Mouse (Mus musculus) neural tube, embryonic 12.5 days (tissue): Measurements from ENCODE around the gene Klhl3. TPM values are rescaled to one million over a fixed set of nuclear protein-coding genes. Genes with fewer than 3 reads are reported as not detected.

Experiments
- ATAC-seq: fragments of 200-750 bp; cut with Nextera tagmentation; 2 replicates; pipeline ENCODE4 v1.8.0; 2017; ENCODE audit warnings: low read depth, mild to moderate bottlenecking, moderate TSS enrichment, moderate library complexity; ENCODE audit not compliant: low FRiP score
- H3K27ac ChIP-seq: fragments of 300-500 bp; sonication (generic); 2 replicates; pipeline ENCODE4 v1.5.1; 2016
- H3K27me3 ChIP-seq: fragments of 300-500 bp; sonication (generic); replicated peaks from 2 replicates; pipeline ENCODE4 v1.6.1; 2016; ENCODE audit warnings: mild to moderate bottlenecking
- H3K36me3 ChIP-seq: fragments of 300-500 bp; sonication (generic); 2 replicates; pipeline ENCODE4 v1.6.1; 2016; ENCODE audit warnings: mild to moderate bottlenecking
- H3K4me1 ChIP-seq: fragments of 300-500 bp; sonication (generic); 2 replicates; pipeline ENCODE4 v1.6.1; 2016
- H3K4me2 ChIP-seq: fragments of 300-500 bp; sonication (generic); replicated peaks from 2 replicates; pipeline ENCODE4 v1.6.1; 2016; ENCODE audit warnings: mild to moderate bottlenecking
- H3K4me3 ChIP-seq: fragments of 300-500 bp; sonication (generic); 2 replicates; pipeline ENCODE4 v1.5.1; 2016
- H3K9ac ChIP-seq: fragments of 300-500 bp; sonication (generic); 2 replicates; pipeline ENCODE4 v1.6.1; 2016; ENCODE audit warnings: mild to moderate bottlenecking
- H3K9me3 ChIP-seq: fragments of 300-500 bp; sonication (generic); 2 replicates; pipeline ENCODE4 v1.6.1; 2016; ENCODE audit warnings: mild to moderate bottlenecking
- WGBS: fragments of 180-500 bp; shearing (Covaris S2); methylation state at CpG from one replicate; pipeline ENCODE4 v1.1.7; 2016; 5-methylcytosine and 5-hydroxymethylcytosine counted together
- polyA plus RNA-seq: library from polyadenylated mRNA; unstranded; fragments of >200 nt; fragmentation: Nextera tagmentation; extraction: Ambion mirVana; gene quantifications from 2 replicates; pipeline ENCODE4 v1.2.1, GENCODE M21; 2016

Klhl3 gene
- polyA plus RNA-seq, 1 experiment from 2014 or later, result 5.6 TPM

DNA sequence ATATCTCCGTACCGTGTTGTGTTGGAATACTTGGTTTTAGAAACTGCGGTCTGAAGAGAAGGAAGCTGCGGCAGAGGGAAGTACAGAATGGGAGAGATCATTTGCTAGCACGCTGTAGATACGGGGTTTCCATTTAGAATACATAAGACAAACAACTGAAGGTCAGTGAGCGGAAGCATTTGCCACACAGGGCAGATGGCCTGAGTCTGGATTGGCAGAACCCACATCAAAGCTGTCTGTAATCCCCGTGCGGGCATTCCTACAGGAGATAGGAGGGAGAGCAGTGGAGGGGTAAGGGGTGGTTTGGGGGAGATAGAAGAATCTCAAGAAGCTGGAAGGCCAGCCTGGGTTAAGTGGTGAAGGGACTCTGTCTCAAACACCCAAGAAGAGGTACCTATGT, 38.5 kb downstream of the Klhl3 start:
- Histone ChIP-seq H3K36me3 (no peaks in the 10 kb centered on the region), H3K4me3 (no peak overlapping the region), H3K9me3 (no peaks in the 10 kb centered on the region), H3K9ac (no peak overlapping the region), H3K27ac (no peak overlapping the region), H3K4me1 (no peaks in the 10 kb centered on the region), H3K4me2 (no peak overlapping the region), H3K27me3 (no peaks in the 10 kb centered on the region)
- ATAC-seq, result no peak
- 89% methylated on average over 9 of the region's 9 CpGs for WGBS

DNA sequence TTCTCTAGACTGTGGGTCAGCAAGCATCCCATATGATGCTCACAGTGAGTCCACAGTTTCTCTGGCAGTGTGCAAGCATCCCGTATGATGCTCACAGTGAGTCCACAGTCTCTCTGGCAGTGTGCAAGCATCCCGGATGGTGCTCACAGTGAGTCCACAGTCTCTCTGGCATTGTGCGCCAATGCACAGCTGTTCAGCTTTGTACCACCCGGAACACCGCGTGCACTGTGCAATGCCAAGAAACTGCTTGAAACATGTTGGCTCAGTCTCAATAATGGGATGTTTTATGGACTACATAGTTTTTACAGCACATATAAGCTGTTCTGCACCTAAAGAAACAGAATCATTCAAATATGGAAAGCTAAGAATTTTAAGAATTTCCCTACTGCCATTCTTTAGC, 38.9 kb downstream of the Klhl3 start:
- no peaks in the 10 kb centered on the region for H3K4me1 ChIP-seq
- no peak overlapping the region for H3K4me3 ChIP-seq
- H3K27me3 ChIP-seq, result no peaks in the 10 kb centered on the region
- WGBS, result 93% methylated on average over 6 of the region's 6 CpGs
- no peaks in the 10 kb centered on the region for H3K36me3 ChIP-seq
- no peak overlapping the region for H3K4me2 ChIP-seq
- no peak overlapping the region for H3K9ac ChIP-seq
- no peaks in the 10 kb centered on the region for H3K9me3 ChIP-seq
- ATAC-seq, result no peak
- H3K27ac ChIP-seq, result no peak overlapping the region

- Histone ChIP-seq H3K4me1 (no peaks in the 10 kb centered on the region), H3K9ac (no peak overlapping the region), H3K4me2 (no peak overlapping the region), H3K4me3 (no peak overlapping the region), H3K27ac (no peak overlapping the region), H3K27me3 (no peaks in the 10 kb centered on the region), H3K36me3 (no peaks in the 10 kb centered on the region), H3K9me3 (no peaks in the 10 kb centered on the region)
- WGBS, result 86% methylated on average over 12 of the region's 12 CpGs
- ATAC-seq, result no peak
Observed at GRCm38 (mm10) chr13:58073254-58073882, 40.0 kb downstream of the Klhl3 start.

DNA sequence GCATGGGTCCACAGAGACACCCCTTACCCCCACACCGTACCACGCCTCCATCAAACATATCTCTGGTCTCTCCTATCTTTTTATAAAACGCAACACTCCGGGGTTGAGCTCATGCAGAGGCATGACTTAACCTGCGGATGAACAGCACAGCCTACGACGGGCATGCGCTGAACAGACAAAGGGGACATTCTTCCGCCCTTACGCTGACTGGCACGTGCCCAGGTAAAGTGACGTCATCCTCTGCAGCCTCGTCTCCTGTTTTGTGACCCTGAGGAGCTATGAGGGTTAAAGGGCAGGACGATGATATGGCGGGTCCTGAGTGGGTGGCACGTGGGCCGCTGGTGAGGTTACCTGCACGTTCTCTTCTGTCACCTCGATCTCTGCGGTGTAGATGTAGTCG, 42.2 kb downstream of the Klhl3 start:
- no peaks in the 10 kb centered on the region for H3K36me3 ChIP-seq
- H3K27me3 ChIP-seq, result no peaks in the 10 kb centered on the region
- H3K9me3 ChIP-seq, result no peaks in the 10 kb centered on the region
- H3K9ac ChIP-seq, result no peak overlapping the region
- no peak overlapping the region for H3K27ac ChIP-seq
- ATAC-seq, result no peak
- H3K4me1 ChIP-seq, result peaks cover 4% of the 10 kb centered on the region; the same call in 1 of the 2 replicates
- no peak overlapping the region for H3K4me3 ChIP-seq
- H3K4me2 ChIP-seq, result no peak overlapping the region
- 91% methylated on average over 21 of the region's 21 CpGs for whole genome bisulfite sequencing

- no peak for ATAC-seq
Observed at GRCm38 (mm10) chr13:58070504-58070903, 42.9 kb downstream of the Klhl3 start.

DNA sequence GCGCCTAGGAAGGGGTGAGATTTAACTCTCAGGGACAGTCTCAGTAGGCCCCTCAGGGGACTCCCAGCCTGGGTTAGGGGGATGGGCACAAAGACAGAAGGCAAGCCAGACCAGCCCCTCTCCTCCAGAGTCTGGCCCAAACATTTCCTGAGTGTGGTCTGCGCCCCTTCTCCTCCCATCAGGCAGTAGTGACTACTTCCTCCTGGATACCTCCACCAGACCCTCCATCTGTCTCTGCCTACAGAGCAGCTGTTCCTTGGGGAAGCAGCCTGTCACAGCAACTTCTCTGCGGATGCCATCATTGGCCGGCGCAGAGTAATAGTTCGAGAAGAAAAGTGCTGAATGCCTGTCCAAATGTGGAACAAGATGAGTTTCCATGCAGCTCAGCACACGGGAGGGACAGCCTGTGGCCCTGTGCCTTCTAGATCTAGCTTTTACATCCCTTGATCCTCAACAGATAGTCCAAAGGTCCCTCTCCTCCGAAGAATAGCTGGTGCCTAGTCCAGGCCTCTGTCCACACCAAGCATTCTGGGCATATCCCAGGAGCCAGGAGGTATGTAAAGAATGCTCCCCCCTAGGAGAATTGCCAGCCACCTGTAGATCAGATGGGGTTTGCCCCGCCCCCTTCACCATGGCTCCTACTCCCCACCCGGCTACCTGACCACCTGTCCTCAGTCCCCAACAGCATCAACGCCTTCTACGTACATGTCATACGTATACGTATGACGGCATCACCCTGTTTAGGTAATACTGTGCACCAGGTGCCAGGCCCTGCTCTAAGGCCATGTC, 44.8 kb downstream of the Klhl3 start:
- Histone ChIP-seq H3K4me3 (no peak overlapping the region), H3K27ac (no peak overlapping the region), H3K27me3 (no peaks in the 10 kb centered on the region), H3K9me3 (no peaks in the 10 kb centered on the region), H3K4me1 (peaks cover 4% of the 10 kb centered on the region), H3K4me2 (no peak overlapping the region), H3K9ac (no peak overlapping the region), H3K36me3 (no peaks in the 10 kb centered on the region)
- WGBS, result 90% methylated on average over 15 of the region's 15 CpGs
- no peak for ATAC-seq

More at GRCm38 (mm10) chr13:58070504-58070903, 42.9 kb downstream of the Klhl3 start:
- no peaks in the 10 kb centered on the region for H3K36me3 ChIP-seq
- H3K4me3 ChIP-seq, result no peak overlapping the region
- peaks cover 4% of the 10 kb centered on the region for H3K4me1 ChIP-seq
- H3K9me3 ChIP-seq, result no peaks in the 10 kb centered on the region
- no peak overlapping the region for H3K4me2 ChIP-seq
- H3K9ac ChIP-seq, result no peak overlapping the region
- no peak overlapping the region for H3K27ac ChIP-seq
- H3K27me3 ChIP-seq, result no peaks in the 10 kb centered on the region
- WGBS, result 87% methylated on average over 12 of the region's 12 CpGs

DNA sequence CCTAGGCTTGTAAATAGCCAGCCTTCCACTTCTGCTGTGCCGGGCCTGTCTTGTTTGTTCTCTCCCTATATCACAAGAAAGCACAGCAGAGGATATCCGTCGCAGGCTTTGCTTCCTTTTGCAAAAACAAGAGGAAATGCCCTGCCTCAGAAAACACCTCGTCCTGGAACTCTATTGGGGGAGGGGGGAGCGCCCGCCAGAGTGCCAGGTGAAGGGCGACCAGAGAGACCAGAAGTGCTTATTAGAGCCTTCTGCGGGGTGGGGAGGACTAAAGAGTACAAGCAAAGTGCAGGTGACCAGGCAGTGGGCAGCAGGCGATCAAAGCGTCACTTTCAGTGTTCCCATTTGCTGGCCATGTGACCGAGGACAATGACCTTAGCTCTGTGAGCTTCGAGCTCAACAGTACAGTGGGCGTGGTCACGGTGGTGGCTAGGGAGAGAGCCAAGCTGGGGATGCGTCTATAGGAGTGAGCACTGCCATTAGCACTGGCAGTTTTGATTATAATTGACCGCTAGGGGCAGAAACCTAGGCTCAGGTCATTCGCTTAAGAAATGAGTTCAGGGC, 45.8 kb downstream of the Klhl3 start:
- H3K9ac ChIP-seq, result no peak overlapping the region
- H3K9me3 ChIP-seq, result no peaks in the 10 kb centered on the region
- no peak for ATAC-seq
- H3K27me3 ChIP-seq, result no peaks in the 10 kb centered on the region
- WGBS, result 17% methylated on average over 17 of the region's 17 CpGs
- no peak overlapping the region for H3K4me3 ChIP-seq
- H3K27ac ChIP-seq, result no peak overlapping the region
- peaks cover 4% of the 10 kb centered on the region for H3K4me1 ChIP-seq
- H3K4me2 ChIP-seq, result 0 out of 2 replicates have a peak overlapping the region, but pooled peaks have one; percentile 14
- H3K36me3 ChIP-seq, result no peaks in the 10 kb centered on the region

DNA sequence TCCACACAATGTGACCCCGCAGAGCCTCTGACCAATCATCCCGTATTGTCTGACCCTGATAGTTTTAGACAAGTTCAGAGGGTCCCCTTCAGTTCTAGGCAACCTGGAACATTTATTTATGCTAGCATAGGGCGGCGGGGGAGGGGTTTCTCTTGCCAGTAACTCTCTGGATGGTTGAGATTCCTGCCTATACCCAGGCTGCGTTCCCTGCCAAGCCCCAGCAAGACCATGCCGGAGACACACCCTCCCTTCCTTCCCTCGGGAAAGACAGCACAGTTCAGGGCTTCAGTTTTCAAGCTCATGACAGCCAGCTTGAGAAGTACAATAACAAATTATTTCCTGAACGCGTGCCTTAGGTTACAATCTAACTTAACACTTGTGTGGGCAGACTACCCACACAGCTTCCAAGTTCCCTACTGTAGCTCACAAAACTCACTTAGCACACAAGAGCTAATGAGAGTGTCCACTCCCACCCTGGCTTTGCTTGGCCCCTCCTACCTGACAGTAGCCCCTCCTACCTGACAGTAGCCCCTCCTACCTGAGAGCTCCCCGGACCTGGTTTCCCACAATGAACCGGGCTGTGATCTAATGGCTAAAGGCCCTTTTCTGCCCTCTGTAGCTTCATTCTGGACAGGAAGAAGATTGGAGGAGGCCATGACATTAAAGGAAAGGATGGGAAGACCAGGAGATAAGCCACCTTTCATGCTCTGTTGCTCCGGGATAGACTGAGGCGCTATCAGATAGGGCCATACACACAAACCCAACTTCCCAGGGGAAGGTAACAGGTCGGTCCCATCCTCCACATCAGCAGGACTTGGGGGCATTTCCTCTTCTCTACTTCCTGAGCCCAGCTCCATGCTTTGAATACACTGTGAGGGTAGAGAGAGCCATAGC, 46.6 kb downstream of the Klhl3 start:
- no peak overlapping the region for H3K9ac ChIP-seq
- WGBS, result 68% methylated on average over 14 of the region's 14 CpGs
- H3K4me3 ChIP-seq, result no peak overlapping the region
- H3K36me3 ChIP-seq, result no peaks in the 10 kb centered on the region
- peaks cover 4% of the 10 kb centered on the region for H3K4me1 ChIP-seq
- H3K9me3 ChIP-seq, result no peaks in the 10 kb centered on the region
- ATAC-seq, result no peak
- no peaks in the 10 kb centered on the region for H3K27me3 ChIP-seq
- no peak overlapping the region for H3K4me2 ChIP-seq
- no peak overlapping the region for H3K27ac ChIP-seq

DNA sequence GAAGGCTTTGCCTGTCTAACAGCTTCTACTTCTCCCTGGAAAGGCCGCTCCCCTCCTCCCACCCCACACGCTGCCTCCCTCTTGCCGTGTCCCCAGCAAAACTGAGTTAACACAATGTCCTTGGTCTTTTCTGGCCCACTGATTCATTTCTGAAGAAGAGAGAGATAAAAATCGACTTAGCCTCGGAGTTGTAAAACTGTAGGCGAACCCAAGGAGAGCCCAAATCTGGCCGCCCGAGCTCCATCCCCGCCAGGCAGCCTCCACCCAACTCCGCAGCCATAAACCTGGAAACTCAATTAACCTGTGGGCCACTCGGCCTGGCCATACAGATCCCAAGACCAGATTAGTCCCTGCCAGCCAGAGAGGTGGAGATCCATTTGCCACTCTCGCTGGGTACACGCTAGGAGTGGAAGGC, 47.3 kb downstream of the Klhl3 start:
- Histone ChIP-seq H3K27ac (no peak overlapping the region), H3K27me3 (no peaks in the 10 kb centered on the region), H3K4me2 (no peak overlapping the region), H3K9ac (no peak overlapping the region), H3K4me3 (no peak overlapping the region), H3K36me3 (no peaks in the 10 kb centered on the region), H3K4me1 (peaks cover 4% of the 10 kb centered on the region), H3K9me3 (no peaks in the 10 kb centered on the region)
- ATAC-seq, result no peak
- WGBS, result 77% methylated on average over 13 of the region's 13 CpGs

- H3K9ac ChIP-seq, result no peak overlapping the region
- H3K4me3 ChIP-seq, result no peak overlapping the region
- H3K4me1 ChIP-seq, result peaks cover 4% of the 10 kb centered on the region
- WGBS, result 71% methylated on average over 5 of the region's 5 CpGs
- no peaks in the 10 kb centered on the region for H3K36me3 ChIP-seq
- H3K9me3 ChIP-seq, result no peaks in the 10 kb centered on the region
- no peak overlapping the region for H3K4me2 ChIP-seq
- no peak overlapping the region for H3K27ac ChIP-seq
- no peaks in the 10 kb centered on the region for H3K27me3 ChIP-seq
- ATAC-seq, result no peak
Observed at GRCm38 (mm10) chr13:58065316-58065715, 48.1 kb downstream of the Klhl3 start.

DNA sequence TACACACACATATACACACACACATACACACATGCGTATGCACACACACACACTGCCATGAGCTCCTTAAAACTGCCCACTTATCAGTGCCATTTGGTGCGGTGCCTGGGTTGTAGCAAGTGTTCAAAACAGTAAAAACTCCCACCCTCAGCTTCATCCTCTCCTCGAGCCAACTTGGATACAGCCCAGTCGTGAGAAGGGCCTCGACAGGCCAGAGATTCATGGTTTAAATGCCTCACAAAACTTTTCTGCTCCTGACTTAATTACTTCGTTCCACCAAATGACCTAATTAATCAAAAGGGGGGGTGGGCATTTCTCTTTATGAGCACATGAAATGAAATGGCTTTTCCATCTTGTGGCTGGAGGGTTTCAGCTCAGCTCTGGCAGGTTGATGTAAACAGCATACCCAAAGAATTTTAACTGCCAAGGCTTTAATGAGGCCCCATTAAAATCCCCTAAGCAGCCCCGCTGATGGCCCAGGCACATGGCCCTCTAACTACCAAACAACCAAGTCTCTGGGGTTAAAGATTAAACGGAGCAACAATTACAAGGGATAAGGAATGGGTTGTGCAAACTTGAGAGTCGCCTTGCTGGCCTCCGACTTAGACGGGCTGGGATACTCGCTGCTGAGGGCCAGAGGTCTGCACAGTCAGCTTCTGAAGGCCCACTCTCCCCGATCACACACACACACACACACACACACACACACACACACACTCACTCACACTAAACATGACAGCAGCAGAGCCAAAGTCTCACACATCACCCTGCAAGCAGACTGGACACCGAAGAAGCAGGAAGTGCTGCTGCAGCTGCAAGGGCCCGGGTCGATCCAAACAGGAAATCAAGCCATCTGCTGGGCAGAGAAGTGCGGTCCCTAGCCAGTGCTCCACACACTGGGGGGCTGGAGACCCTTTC, 55.2 kb downstream of the Klhl3 start:
- no peaks in the 10 kb centered on the region for H3K27me3 ChIP-seq
- H3K4me2 ChIP-seq, result no peak overlapping the region
- peaks cover 13% of the 10 kb centered on the region for H3K4me1 ChIP-seq
- no peak overlapping the region for H3K9ac ChIP-seq
- WGBS, result 16% methylated on average over 17 of the region's 17 CpGs
- no peak overlapping the region for H3K4me3 ChIP-seq
- no peaks in the 10 kb centered on the region for H3K36me3 ChIP-seq
- no peak overlapping the region for H3K27ac ChIP-seq
- no peaks in the 10 kb centered on the region for H3K9me3 ChIP-seq
- ATAC-seq, result no peak
